ENCODE assay signal across 8 mouse cellular contexts in the genomic region with DNA sequence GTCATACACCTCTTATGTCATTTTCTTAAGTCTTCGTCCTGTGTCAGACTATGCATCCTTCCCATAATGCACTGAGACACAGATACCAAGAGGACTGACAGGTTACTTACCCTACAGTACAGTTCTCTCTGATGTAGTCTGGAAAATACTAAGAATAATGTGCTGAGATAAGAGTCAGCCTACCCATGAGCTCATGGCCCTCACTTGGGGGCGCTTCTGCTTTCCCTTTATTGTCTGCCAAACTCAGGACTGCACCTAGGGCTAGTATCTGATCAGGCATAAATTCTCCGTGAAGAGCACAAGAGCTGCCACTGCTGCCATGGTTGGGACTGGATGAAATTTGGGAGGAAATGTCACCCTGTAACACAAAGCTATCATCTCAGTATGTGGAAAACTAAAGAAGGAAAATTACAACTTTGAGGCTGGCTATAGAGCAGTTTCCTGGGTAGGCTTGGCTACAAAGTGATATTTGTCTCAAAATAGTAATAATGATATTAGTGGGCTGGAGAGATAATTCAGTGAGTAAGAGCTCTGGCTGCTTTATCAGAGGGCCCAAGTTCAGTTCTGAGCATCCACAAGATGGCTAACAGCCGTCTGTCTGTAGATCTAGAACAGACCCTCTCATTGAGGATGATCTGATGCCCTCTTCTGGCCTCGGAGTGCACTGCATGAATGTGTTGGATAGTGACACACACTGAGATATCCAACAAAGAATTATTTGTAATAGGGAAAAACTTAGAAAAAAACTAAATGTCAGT. TPM values are rescaled to one million over a fixed set of nuclear protein-coding genes. Genes with fewer than 3 reads are reported as not detected.
DNase-seq lines count a peak whose midpoint lies in the region; ATAC-seq lines count a peak whose summit lies in the region.
"Had no signal": no experiment of that assay in that cellular context is flagged by ENCODE, and none has a peak within 500 bp of the region (broad histone marks: within the 10 kb centered on the region; RNA-seq: fewer than 3 reads in every experiment).

No protein-coding gene starts in this region.

- no peaks in the 10 kb centered on the region for H3K27me3 ChIP-seq in kidney, embryonic 14.5 days (ENCODE audit: control insufficient read depth, insufficient read depth, low read length)
- H3K27me3 ChIP-seq in liver, embryonic 15.5 days = no peaks in the 10 kb centered on the region

- no peak overlapping the region for H3K4me3 ChIP-seq in kidney, embryonic 14.5 days (ENCODE audit: low read length)
- H3K4me3 ChIP-seq in liver, embryonic 15.5 days (replicated peaks) = no peak overlapping the region

- DNase-seq in 3T3-L1 (ENCODE audit: low read depth, low spot score) (peak; percentile 90), 416B (ENCODE audit: low read depth) (peak; percentile 75)
- DNase-seq in adrenal gland, postnatal 10 days = peak; percentile 84
- DNase-seq in embryo, embryonic 9.5 days (ENCODE audit: extremely low spot score) = peak; percentile 54
- DNase-seq in retina, postnatal 7 days (ENCODE audit: low read depth, low spot score) = peak; percentile 30

- no peaks in the 10 kb centered on the region for H3K9me3 ChIP-seq in kidney, embryonic 14.5 days (ENCODE audit: control insufficient read depth, low read length)
- no peaks in the 10 kb centered on the region for H3K9me3 ChIP-seq in liver, embryonic 15.5 days (replicated peaks)

- no peak overlapping the region for H3K27ac ChIP-seq in kidney, embryonic 14.5 days (ENCODE audit: low read depth, low read length)
- peak overlapping the region; percentile 96 for H3K27ac ChIP-seq in liver, embryonic 15.5 days (replicated peaks)

- H3K4me1 ChIP-seq in kidney, embryonic 14.5 days (ENCODE audit: control insufficient read depth, insufficient read depth, low read length) = peaks cover 20% of the 10 kb centered on the region
- H3K4me1 ChIP-seq in liver, embryonic 15.5 days (replicated peaks) = peaks cover 80% of the 10 kb centered on the region

- H3K9ac ChIP-seq in kidney, embryonic 14.5 days (ENCODE audit: low read depth, low read length) = no peak overlapping the region
- H3K9ac ChIP-seq in liver, embryonic 15.5 days = no peak overlapping the region

- WGBS in kidney, embryonic 14.5 days = 62% methylated on average over 5 of the region's 5 CpGs
- WGBS in liver, embryonic 15.5 days (ENCODE audit: insufficient replicate concordance) = 29% methylated on average over 5 of the region's 5 CpGs

- peaks cover 12% of the 10 kb centered on the region for H3K36me3 ChIP-seq in kidney, embryonic 14.5 days (ENCODE audit: control insufficient read depth, insufficient read depth, low read length)
- peaks cover 44% of the 10 kb centered on the region for H3K36me3 ChIP-seq in liver, embryonic 15.5 days (replicated peaks)

- H3K4me2 ChIP-seq in kidney, embryonic 14.5 days (replicated peaks; ENCODE audit: low read depth, low read length) = no peak overlapping the region
- H3K4me2 ChIP-seq in liver, embryonic 15.5 days = peak overlapping the region; percentile 4; the same call in 1 of the 2 replicates

- 0 out of 2 replicates have a peak, but pooled peaks have one; percentile 26 for ATAC-seq in kidney, embryonic 14.5 days (ENCODE audit: low FRiP score, low TSS enrichment)
- ATAC-seq in liver, embryonic 15.5 days (ENCODE audit: insufficient read depth) = peak; percentile 45

RNA-seq across cellular contexts. Expression of a gene that starts 21.8 kb away (rescaled TPM):
- total RNA-seq in adrenal gland, postnatal 10 days (2021) = not detected
- polyA plus RNA-seq in kidney, embryonic 14.5 days (2014; fragmentation: Nextera tagmentation; extraction: Ambion mirVana) = 54.5 and 60.9 TPM in 2 replicates
- polyA plus RNA-seq in liver, embryonic 15.5 days (2015; fragmentation: Nextera tagmentation; extraction: Ambion mirVana) = 7.9 and 11.4 TPM in 2 replicates
- total RNA-seq: layer of hippocampus, adult 8-10 months had no signal

RNA-seq across cellular contexts. Expression of a gene that starts 42.8 kb away (rescaled TPM):
- total RNA-seq in adrenal gland, postnatal 10 days (2021) = 100 to 1,000 TPM; 356 to 367 TPM
- polyA plus RNA-seq in kidney, embryonic 14.5 days (2014; fragmentation: Nextera tagmentation; extraction: Ambion mirVana) = 54.2 and 68.5 TPM in 2 replicates
- 49.8 and 53.6 TPM in 2 replicates for polyA plus RNA-seq in liver, embryonic 15.5 days (2015; fragmentation: Nextera tagmentation; extraction: Ambion mirVana)

RNA-seq across cellular contexts. Expression of a gene that starts 58.5 kb away (rescaled TPM):
- total RNA-seq in adrenal gland, postnatal 10 days (2021) = 10 to 100 TPM; 31.8 to 34.1 TPM
- polyA plus RNA-seq in kidney, embryonic 14.5 days (2014; fragmentation: Nextera tagmentation; extraction: Ambion mirVana) = 26.3 and 50.3 TPM in 2 replicates
- 8.5 and 10.3 TPM in 2 replicates for polyA plus RNA-seq in liver, embryonic 15.5 days (2015; fragmentation: Nextera tagmentation; extraction: Ambion mirVana)

Comparison
In these comparisons a context has a peak if more than half of its experiments do, and no peak if none do; other contexts are left out.
1. DNase-seq: peak in every context shown above with its lines; median percentile 90 in 3T3-L1; 84 in adrenal gland, postnatal 10 days; 75 in 416B; 54 in embryo, embryonic 9.5 days; 30 in retina, postnatal 7 days.